Mouse (Mus musculus): ENCODE results near the gene Ccr9. TPM values are rescaled to one million over a fixed set of nuclear protein-coding genes. Genes with fewer than 3 reads are reported as not detected.

Gene Ccr9
- total and polyA plus RNA-seq, 3 experiments = not detected

- H3K9me3 ChIP-seq (replicated peaks; ENCODE audit: insufficient read depth, low read length) = no peaks in the 10 kb centered on the region
- H3K4me3 ChIP-seq (ENCODE audit: control insufficient read depth in 1 of 2, insufficient read depth in 1 of 2, low read depth in 2 of 2, low read length in 2 of 2) = no peak overlapping the region
- no peaks in the 10 kb centered on the region; a peak in 1 of 4 replicates for H3K36me3 ChIP-seq (ENCODE audit: control insufficient read depth in 1 of 2, insufficient read depth in 2 of 2, low read length in 2 of 2)
- H3K9ac ChIP-seq (ENCODE audit: control insufficient read depth, low read depth, low read length, poor library complexity, severe bottlenecking) = no peak overlapping the region
- TF ChIP-seq ETS1 (IDR thresholded peaks at IDR 0.05; ENCODE audit: low read depth, low read length) (no peak), TAL1 (IDR thresholded peaks at IDR 0.05; ENCODE audit: low read length) (no peak), MAX (IDR thresholded peaks at IDR 0.05; ENCODE audit: low read length) (no peak), ZC3H11A (IDR thresholded peaks at IDR 0.05; ENCODE audit: low read depth, low read length) (no peak), POLR2AphosphoS5 (IDR thresholded peaks at IDR 0.05; ENCODE audit: borderline replicate concordance, low read depth, low read length) (no peak), ZMIZ1 (IDR thresholded peaks at IDR 0.05; ENCODE audit: low read depth, low read length) (no peak), POLR2A (IDR thresholded peaks at IDR 0.05; ENCODE audit: control insufficient read depth in 1 of 2, insufficient read depth in 1 of 2, low read depth in 1 of 2, low read length in 2 of 2, poor library complexity in 1 of 2) (no peak)
- H3K27me3 ChIP-seq (ENCODE audit: control insufficient read depth in 1 of 2, insufficient read depth in 2 of 2, low read length in 2 of 2) = peaks cover 0 to 2% of the 10 kb centered on the region in 2 experiments; a peak in 2 of 4 replicates
- no peak for DNase-seq (ENCODE audit: low read depth, low spot score)
- no peaks in the 10 kb centered on the region for H3K79me2 ChIP-seq (ENCODE audit: control insufficient read depth, insufficient read depth, low read length, poor library complexity)
- no peaks in the 10 kb centered on the region for H3K4me1 ChIP-seq (ENCODE audit: control insufficient read depth in 1 of 2, insufficient read depth in 2 of 2, low read length in 2 of 2)
- H3K27ac ChIP-seq (ENCODE audit: control insufficient read depth, low read depth, low read length) = no peak overlapping the region
Observed at GRCm38 (mm10) chr9:123762886-123763285, 84.6 kb downstream of the Ccr9 start.

- peaks cover 2 to 4% of the 10 kb centered on the region in 2 experiments; a peak in 3 of 4 replicates for H3K27me3 ChIP-seq (ENCODE audit: control insufficient read depth in 1 of 2, insufficient read depth in 2 of 2, low read length in 2 of 2)
- H3K4me3 ChIP-seq (ENCODE audit: control insufficient read depth in 1 of 2, insufficient read depth in 1 of 2, low read depth in 2 of 2, low read length in 2 of 2) = no peak overlapping the region
- H3K79me2 ChIP-seq (ENCODE audit: control insufficient read depth, insufficient read depth, low read length, poor library complexity) = no peaks in the 10 kb centered on the region
- no peak for DNase-seq (ENCODE audit: low read depth, low spot score)
- TF ChIP-seq RAD21 (IDR thresholded peaks at IDR 0.05; ENCODE audit: low read depth, low read length) = no peak
- no peak for TF ChIP-seq UBTF (IDR thresholded peaks at IDR 0.05; ENCODE audit: borderline replicate concordance, insufficient read depth, low read depth, low read length)
- TF ChIP-seq NRF1 (IDR thresholded peaks at IDR 0.05; ENCODE audit: insufficient read depth, low read depth, low read length, poor library complexity, severe bottlenecking) = no peak
- no peak for TF ChIP-seq POLR2A (IDR thresholded peaks at IDR 0.05; ENCODE audit: control insufficient read depth in 1 of 2, insufficient read depth in 1 of 2, low read depth in 1 of 2, low read length in 2 of 2, poor library complexity in 1 of 2)
- no peak for TF ChIP-seq NELFE (IDR thresholded peaks at IDR 0.05; ENCODE audit: low read depth, low read length)
- TF ChIP-seq MYC (IDR thresholded peaks at IDR 0.05; ENCODE audit: low read depth, low read length) = no peak
- H3K36me3 ChIP-seq (ENCODE audit: control insufficient read depth in 1 of 2, insufficient read depth in 2 of 2, low read length in 2 of 2) = no peaks in the 10 kb centered on the region; a peak in 1 of 4 replicates
- H3K9ac ChIP-seq (ENCODE audit: control insufficient read depth, low read depth, low read length, poor library complexity, severe bottlenecking) = no peak overlapping the region
- no peak overlapping the region for H3K27ac ChIP-seq (ENCODE audit: control insufficient read depth, low read depth, low read length)
- H3K4me1 ChIP-seq (ENCODE audit: control insufficient read depth in 1 of 2, insufficient read depth in 2 of 2, low read length in 2 of 2) = no peaks in the 10 kb centered on the region
- no peaks in the 10 kb centered on the region for H3K9me3 ChIP-seq (replicated peaks; ENCODE audit: insufficient read depth, low read length)
Observed at GRCm38 (mm10) chr9:123763771-123764170, 85.5 kb downstream of the Ccr9 start.

GRCm38 (mm10) chr9:123766996-123767395 lies 88.8 kb downstream of the Ccr9 start:
- H3K36me3 ChIP-seq (ENCODE audit: control insufficient read depth in 1 of 2, insufficient read depth in 2 of 2, low read length in 2 of 2) = no peaks in the 10 kb centered on the region
- no peak for DNase-seq (ENCODE audit: low read depth, low spot score)
- H3K4me3 ChIP-seq (ENCODE audit: control insufficient read depth in 1 of 2, insufficient read depth in 1 of 2, low read depth in 2 of 2, low read length in 2 of 2) = no peak overlapping the region
- no peak overlapping the region for H3K9ac ChIP-seq (ENCODE audit: control insufficient read depth, low read depth, low read length, poor library complexity, severe bottlenecking)
- H3K79me2 ChIP-seq (ENCODE audit: control insufficient read depth, insufficient read depth, low read length, poor library complexity) = no peaks in the 10 kb centered on the region
- peaks cover 4% of the 10 kb centered on the region in 2 experiments; a peak in 3 of 4 replicates for H3K27me3 ChIP-seq (ENCODE audit: control insufficient read depth in 1 of 2, insufficient read depth in 2 of 2, low read length in 2 of 2)
- H3K27ac ChIP-seq (ENCODE audit: control insufficient read depth, low read depth, low read length) = no peak overlapping the region
- TF ChIP-seq E2F4 (IDR thresholded peaks at IDR 0.05; ENCODE audit: borderline replicate concordance, low read depth, low read length) (no peak), GATA1 (IDR thresholded peaks at IDR 0.05; ENCODE audit: low read depth, low read length) (no peak), USF2 (IDR thresholded peaks at IDR 0.05; ENCODE audit: borderline replicate concordance in 1 of 2, insufficient read depth in 1 of 2, low read depth in 1 of 2, low read length in 2 of 2) (no peak), MAFK (IDR thresholded peaks at IDR 0.05; ENCODE audit: borderline replicate concordance, low read depth, low read length) (no peak), MAX (IDR thresholded peaks at IDR 0.05; ENCODE audit: low read length) (no peak), GABPA (IDR thresholded peaks at IDR 0.05; ENCODE audit: low read depth, low read length) (no peak), USF1 (IDR thresholded peaks at IDR 0.05; ENCODE audit: low read depth, low read length) (no peak), HCFC1 (IDR thresholded peaks at IDR 0.05; ENCODE audit: low read depth, low read length) (no peak), MYC (IDR thresholded peaks at IDR 0.05; ENCODE audit: low read depth, low read length) (no peak), TBP (IDR thresholded peaks at IDR 0.05; ENCODE audit: low read depth, low read length) (no peak), CHD1 (IDR thresholded peaks at IDR 0.05; ENCODE audit: low read depth, low read length) (no peak), POLR2AphosphoS2 (IDR thresholded peaks at IDR 0.05; ENCODE audit: low read length) (no peak), SMC3 (IDR thresholded peaks at IDR 0.05; ENCODE audit: low read depth, low read length) (no peak), CHD2 (IDR thresholded peaks at IDR 0.05; ENCODE audit: low read length) (no peak), ZC3H11A (IDR thresholded peaks at IDR 0.05; ENCODE audit: low read depth, low read length) (no peak), ETS1 (IDR thresholded peaks at IDR 0.05; ENCODE audit: low read depth, low read length) (no peak), TCF12 (IDR thresholded peaks at IDR 0.05; ENCODE audit: low read depth, low read length) (no peak), JUND (IDR thresholded peaks at IDR 0.05; ENCODE audit: low read depth, low read length) (no peak)
- H3K9me3 ChIP-seq (replicated peaks; ENCODE audit: insufficient read depth, low read length) = no peaks in the 10 kb centered on the region
- H3K4me1 ChIP-seq (ENCODE audit: control insufficient read depth in 1 of 2, insufficient read depth in 2 of 2, low read length in 2 of 2) = no peaks in the 10 kb centered on the region
